Mouse (Mus musculus) ES-E14 (cell line): ENCODE results near the gene Lrrc26.

ENCODE experiments used
- CHD2 ChIP-seq: IDR thresholded peaks from 2 replicates; pipeline ENCODE4 v1.6.1; 2014; ENCODE audit warnings: mild to moderate bottlenecking, low read depth, low read length, inconsistent platforms
- HCFC1 ChIP-seq: IDR thresholded peaks from 2 replicates; pipeline ENCODE4 v1.6.1; 2012; ENCODE audit warnings: low read length, inconsistent platforms, borderline replicate concordance; ENCODE audit not compliant: insufficient read depth
- ZC3H11A ChIP-seq: IDR thresholded peaks from 2 replicates; pipeline ENCODE4 v1.6.1; 2012; ENCODE audit warnings: low read depth, mild to moderate bottlenecking, inconsistent platforms, low read length, borderline replicate concordance
- ZNF384 ChIP-seq: IDR thresholded peaks from 2 replicates; pipeline ENCODE4 v1.6.1; 2012; ENCODE audit warnings: low read depth, low read length, inconsistent platforms

DNA sequence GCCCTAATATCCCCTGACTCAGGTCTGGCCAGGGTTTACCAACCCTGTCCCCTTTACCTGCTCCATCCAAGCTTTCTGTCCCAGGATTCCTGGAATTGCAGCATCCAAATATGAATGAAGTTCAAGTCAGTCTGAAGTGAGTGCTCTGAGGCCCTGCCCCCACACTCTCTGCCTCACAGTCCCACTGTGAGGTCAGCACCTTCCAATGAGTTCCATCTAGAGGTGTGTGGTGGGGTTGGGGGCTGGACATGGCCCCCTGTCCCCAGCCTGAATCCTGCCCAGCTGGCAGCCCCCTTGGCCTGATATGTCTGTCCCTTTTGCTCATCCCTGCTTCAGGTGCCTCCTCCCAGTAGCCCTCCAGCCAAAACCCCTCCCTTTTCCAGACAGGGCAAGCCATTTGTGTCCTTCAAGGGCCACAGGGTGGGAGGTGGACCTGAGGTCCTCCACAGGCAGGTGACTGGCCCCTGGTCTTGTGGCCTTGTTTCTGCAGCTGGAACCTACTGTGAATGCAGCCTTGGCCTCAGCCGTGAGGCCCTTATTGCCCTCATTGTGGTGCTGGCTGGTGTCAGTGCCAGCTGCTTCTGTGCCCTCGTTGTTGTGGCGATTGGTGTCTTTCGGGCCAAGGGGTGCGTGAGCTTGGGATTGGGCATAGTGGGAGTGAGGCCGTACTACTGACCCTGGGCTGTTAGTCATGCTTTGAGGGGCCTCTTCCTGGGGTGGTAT, 1.6 kb upstream of the Lrrc26 start, which contains the start of gene Tmem210:
- TF ChIP-seq ZC3H11A (no peak), HCFC1 (no peak), ZNF384 (no peak), CHD2 (no peak)
